Mouse (Mus musculus) liver, embryonic 12.5 days (tissue): ENCODE data around the gene Auts2. TPM values are rescaled to one million over a fixed set of nuclear protein-coding genes. Genes with fewer than 3 reads are reported as not detected.

ENCODE experiments used
- ATAC-seq: fragments of 200-750 bp; cut with Nextera tagmentation; 2 replicates; pipeline ENCODE4 v1.8.0; 2017; ENCODE audit warnings: moderate number of reproducible peaks, mild to moderate bottlenecking, moderate library complexity
- H3K27ac ChIP-seq: fragments of 300-500 bp; sonication (generic); 2 replicates; pipeline ENCODE4 v1.5.1; 2016; ENCODE audit warnings: mild to moderate bottlenecking
- H3K27me3 ChIP-seq: fragments of 300-500 bp; sonication (generic); replicated peaks from 2 replicates; pipeline ENCODE4 v1.6.1; 2016; ENCODE audit warnings: mild to moderate bottlenecking, moderate library complexity
- H3K36me3 ChIP-seq: fragments of 300-500 bp; sonication (generic); 2 replicates; pipeline ENCODE4 v1.6.1; 2016; ENCODE audit warnings: mild to moderate bottlenecking, moderate library complexity
- H3K4me1 ChIP-seq: fragments of 300-500 bp; sonication (generic); 2 replicates; pipeline ENCODE4 v1.6.1; 2016
- H3K4me2 ChIP-seq: fragments of 300-500 bp; sonication (generic); 2 replicates; pipeline ENCODE4 v1.6.1; 2016; ENCODE audit warnings: mild to moderate bottlenecking, moderate library complexity
- H3K4me3 ChIP-seq: fragments of 300-500 bp; sonication (generic); 2 replicates; pipeline ENCODE4 v1.5.1; 2016; ENCODE audit warnings: mild to moderate bottlenecking, moderate library complexity
- H3K9ac ChIP-seq: fragments of 300-500 bp; sonication (generic); 2 replicates; pipeline ENCODE4 v1.6.1; 2016; ENCODE audit warnings: mild to moderate bottlenecking, moderate library complexity
- H3K9me3 ChIP-seq: fragments of 300-500 bp; sonication (generic); replicated peaks from 2 replicates; pipeline ENCODE4 v1.6.1; 2016; ENCODE audit warnings: mild to moderate bottlenecking, moderate library complexity
- WGBS: fragments of 180-500 bp; shearing (Covaris S2); methylation state at CpG from one replicate; pipeline ENCODE4 v1.1.7; 2016; ENCODE audit not compliant: insufficient replicate concordance; 5-methylcytosine and 5-hydroxymethylcytosine counted together
- polyA plus RNA-seq: library from polyadenylated mRNA; unstranded; fragments of >200 nt; fragmentation: Nextera tagmentation; extraction: Ambion mirVana; gene quantifications from 2 replicates; pipeline ENCODE4 v1.2.1, GENCODE M21; 2016

Gene Auts2
- polyA plus RNA-seq, 1 experiment from 2014 or later, result 4.4 TPM

- 61% methylated on average over 3 of the region's 3 CpGs for whole genome bisulfite sequencing
- no peak overlapping the region for H3K27ac ChIP-seq
Observed at GRCm38 (mm10) chr5:132115631-132116030, 427.5 kb downstream of the Auts2 start.

GRCm38 (mm10) chr5:132114561-132115301, 428.4 kb downstream of the Auts2 start:
- H3K27me3 ChIP-seq, result no peaks in the 10 kb centered on the region
- H3K36me3 ChIP-seq, result no peaks in the 10 kb centered on the region
- no peak for ATAC-seq

More at GRCm38 (mm10) chr5:132115631-132116030, 427.5 kb downstream of the Auts2 start:
- H3K4me1 ChIP-seq, result no peaks in the 10 kb centered on the region
- H3K9me3 ChIP-seq, result no peaks in the 10 kb centered on the region
- no peaks in the 10 kb centered on the region for H3K27me3 ChIP-seq
- H3K4me3 ChIP-seq, result no peak overlapping the region
- no peaks in the 10 kb centered on the region for H3K36me3 ChIP-seq
- no peak overlapping the region for H3K9ac ChIP-seq
- no peak for ATAC-seq
- H3K4me2 ChIP-seq, result no peak overlapping the region

GRCm38 (mm10) chr5:132113480-132113879, 429.7 kb downstream of the Auts2 start:
- Histone ChIP-seq H3K9ac (no peak overlapping the region), H3K4me2 (no peak overlapping the region), H3K4me1 (no peaks in the 10 kb centered on the region), H3K36me3 (no peaks in the 10 kb centered on the region), H3K9me3 (no peaks in the 10 kb centered on the region), H3K4me3 (no peak overlapping the region), H3K27ac (no peak overlapping the region), H3K27me3 (no peaks in the 10 kb centered on the region)
- 75% methylated on average over 7 of the region's 7 CpGs for WGBS
- no peak for ATAC-seq

More at GRCm38 (mm10) chr5:132114561-132115301, 428.4 kb downstream of the Auts2 start:
- Histone ChIP-seq H3K27ac (no peak overlapping the region), H3K9me3 (no peaks in the 10 kb centered on the region), H3K4me1 (no peaks in the 10 kb centered on the region), H3K4me2 (no peak overlapping the region), H3K4me3 (no peak overlapping the region), H3K9ac (no peak overlapping the region)
- 65% methylated on average over 8 of the region's 8 CpGs for WGBS

GRCm38 (mm10) chr5:132112666-132113065, 430.5 kb downstream of the Auts2 start:
- 72% methylated on average over 7 of the region's 7 CpGs for WGBS
- Histone ChIP-seq H3K27ac (no peak overlapping the region), H3K4me2 (no peak overlapping the region), H3K4me3 (no peak overlapping the region), H3K36me3 (no peaks in the 10 kb centered on the region), H3K27me3 (no peaks in the 10 kb centered on the region), H3K9ac (no peak overlapping the region), H3K4me1 (no peaks in the 10 kb centered on the region), H3K9me3 (no peaks in the 10 kb centered on the region)
- ATAC-seq, result no peak

- Histone ChIP-seq H3K27me3 (no peaks in the 10 kb centered on the region), H3K4me1 (no peaks in the 10 kb centered on the region), H3K9me3 (no peaks in the 10 kb centered on the region), H3K36me3 (no peaks in the 10 kb centered on the region), H3K4me2 (no peak overlapping the region), H3K9ac (no peak overlapping the region), H3K4me3 (no peak overlapping the region), H3K27ac (no peak overlapping the region)
- no peak for ATAC-seq
- WGBS, result 64% methylated on average over 4 of the region's 4 CpGs
Observed at GRCm38 (mm10) chr5:132102426-132102825, 440.7 kb downstream of the Auts2 start.

GRCm38 (mm10) chr5:132098461-132098860, 444.7 kb downstream of the Auts2 start:
- 60% methylated on average over 3 of the region's 3 CpGs for WGBS

GRCm38 (mm10) chr5:132092721-132093120, 450.4 kb downstream of the Auts2 start:
- Histone ChIP-seq H3K27me3 (no peaks in the 10 kb centered on the region), H3K9me3 (no peaks in the 10 kb centered on the region), H3K4me2 (no peak overlapping the region), H3K36me3 (no peaks in the 10 kb centered on the region), H3K4me1 (no peaks in the 10 kb centered on the region), H3K27ac (no peak overlapping the region), H3K4me3 (no peak overlapping the region), H3K9ac (no peak overlapping the region)
- WGBS, result 62% methylated on average over 6 of the region's 6 CpGs
- ATAC-seq, result no peak

More at GRCm38 (mm10) chr5:132098461-132098860, 444.7 kb downstream of the Auts2 start:
- Histone ChIP-seq H3K9ac (no peak overlapping the region), H3K4me3 (no peak overlapping the region), H3K27ac (no peak overlapping the region), H3K4me2 (no peak overlapping the region), H3K36me3 (no peaks in the 10 kb centered on the region), H3K4me1 (no peaks in the 10 kb centered on the region), H3K9me3 (no peaks in the 10 kb centered on the region), H3K27me3 (no peaks in the 10 kb centered on the region)
- no peak for ATAC-seq

GRCm38 (mm10) chr5:132089496-132090250, 453.5 kb downstream of the Auts2 start:
- Histone ChIP-seq H3K27me3 (no peaks in the 10 kb centered on the region), H3K27ac (no peak overlapping the region), H3K9ac (no peak overlapping the region), H3K36me3 (no peaks in the 10 kb centered on the region), H3K4me2 (no peak overlapping the region), H3K4me3 (no peak overlapping the region), H3K4me1 (no peaks in the 10 kb centered on the region), H3K9me3 (no peaks in the 10 kb centered on the region)
- WGBS, result 60% methylated on average over 10 of the region's 10 CpGs
- no peak for ATAC-seq

GRCm38 (mm10) chr5:132088585-132088984, 454.6 kb downstream of the Auts2 start:
- Histone ChIP-seq H3K27me3 (no peaks in the 10 kb centered on the region), H3K9ac (no peak overlapping the region), H3K4me1 (no peaks in the 10 kb centered on the region), H3K4me2 (no peak overlapping the region), H3K27ac (no peak overlapping the region), H3K4me3 (no peak overlapping the region), H3K36me3 (no peaks in the 10 kb centered on the region), H3K9me3 (no peaks in the 10 kb centered on the region)
- ATAC-seq, result no peak
- WGBS, result 67% methylated on average over 3 of the region's 3 CpGs

GRCm38 (mm10) chr5:132083753-132084326, 459.3 kb downstream of the Auts2 start:
- Histone ChIP-seq H3K27ac (no peak overlapping the region), H3K4me3 (no peak overlapping the region), H3K27me3 (no peaks in the 10 kb centered on the region), H3K36me3 (no peaks in the 10 kb centered on the region), H3K9me3 (no peaks in the 10 kb centered on the region), H3K4me1 (no peaks in the 10 kb centered on the region), H3K4me2 (no peak overlapping the region), H3K9ac (no peak overlapping the region)
- 69% methylated on average over 8 of the region's 8 CpGs for WGBS
- ATAC-seq, result no peak

- Histone ChIP-seq H3K9ac (no peak overlapping the region), H3K4me2 (no peak overlapping the region), H3K27me3 (no peaks in the 10 kb centered on the region), H3K9me3 (no peaks in the 10 kb centered on the region), H3K27ac (no peak overlapping the region), H3K4me1 (no peaks in the 10 kb centered on the region), H3K36me3 (no peaks in the 10 kb centered on the region), H3K4me3 (no peak overlapping the region)
- ATAC-seq, result no peak
- 86% methylated on average over 2 of the region's 2 CpGs for WGBS
Observed at GRCm38 (mm10) chr5:132075942-132076341, 467.2 kb downstream of the Auts2 start.

GRCm38 (mm10) chr5:132074724-132075374, 468.3 kb downstream of the Auts2 start:
- Histone ChIP-seq H3K36me3 (no peaks in the 10 kb centered on the region), H3K9ac (no peak overlapping the region), H3K4me1 (no peaks in the 10 kb centered on the region), H3K4me3 (no peak overlapping the region), H3K9me3 (no peaks in the 10 kb centered on the region), H3K27me3 (no peaks in the 10 kb centered on the region), H3K4me2 (no peak overlapping the region), H3K27ac (no peak overlapping the region)
- no peak for ATAC-seq
- 52% methylated on average over 19 of the region's 19 CpGs for WGBS
